Mouse (Mus musculus): ENCODE results near the gene Myh14.

DNA sequence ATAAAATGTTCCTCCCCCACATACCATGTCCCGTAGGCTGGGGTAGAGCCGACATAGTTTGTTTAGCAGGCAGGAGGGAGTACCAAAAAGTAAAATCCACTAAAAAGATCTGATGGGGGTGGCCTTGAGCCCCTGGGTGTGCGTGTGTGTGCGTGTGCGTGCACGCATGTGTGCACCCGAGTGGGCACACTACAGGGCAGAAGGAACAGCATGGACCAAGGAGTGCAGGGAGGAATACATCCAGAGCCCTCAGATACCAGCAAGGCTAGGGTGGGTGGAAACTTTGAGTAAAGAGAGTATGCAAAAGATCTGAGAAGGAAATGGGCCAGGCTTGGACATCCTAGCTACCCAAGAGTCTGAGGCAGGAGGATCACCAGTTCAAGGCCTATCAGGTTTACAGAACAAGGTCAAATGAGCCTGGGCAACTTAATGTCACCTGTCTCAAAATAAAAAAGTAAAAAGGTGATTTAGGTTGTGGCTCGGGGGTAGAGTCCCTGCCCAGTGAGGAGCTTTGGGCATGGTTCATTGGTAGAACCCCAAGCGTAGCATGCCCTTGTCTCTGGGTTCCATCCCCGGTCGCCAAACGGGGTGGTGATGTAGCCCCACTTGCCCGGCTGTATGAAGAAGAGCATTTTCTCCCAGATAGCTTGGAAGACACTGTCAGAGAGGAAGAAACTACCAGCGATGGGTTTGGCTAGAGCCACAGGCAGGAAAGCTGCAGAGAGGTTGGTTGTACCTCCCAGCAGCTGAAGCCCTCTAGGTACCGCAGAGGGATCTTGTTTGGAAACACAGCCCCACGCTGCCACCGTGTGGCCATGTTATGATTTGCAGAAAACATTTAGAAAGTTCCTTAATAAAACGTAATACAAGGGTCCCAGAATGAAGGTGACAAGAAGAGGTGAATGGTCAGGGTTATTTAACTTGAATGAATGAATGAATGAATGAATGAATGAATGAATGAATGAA is 109.9 kb downstream of the Myh14 start:
- no peak for TF ChIP-seq MYOD1 (IDR thresholded peaks at IDR 0.05; ENCODE audit: control insufficient read depth, insufficient read length, low read depth)
- TF ChIP-seq CTCF (IDR thresholded peaks at IDR 0.05; ENCODE audit: control insufficient read depth, insufficient read depth, insufficient read length) = peak; percentile 11
- no peak for TF ChIP-seq MYOG (IDR thresholded peaks at IDR 0.05; ENCODE audit: control insufficient read depth, extremely low read depth, insufficient read length)
- no peak for TF ChIP-seq USF1 (IDR thresholded peaks at IDR 0.05; ENCODE audit: low read depth)
- no peak for TF ChIP-seq MAX (IDR thresholded peaks at IDR 0.05)
- no peak for TF ChIP-seq FOSL1 (IDR thresholded peaks at IDR 0.05; ENCODE audit: insufficient read depth, low read length, poor library complexity, severe bottlenecking)
- TF ChIP-seq CEBPB (IDR thresholded peaks at IDR 0.05; ENCODE audit: low read depth) = no peak

All from C2C12 (cell line).